Mouse (Mus musculus): Measurements from ENCODE around the gene A030005K14Rik.

- no peak for TF ChIP-seq CTCF (IDR thresholded peaks at IDR 0.05)
- no peak for TF ChIP-seq EP300 (IDR thresholded peaks at IDR 0.05)
Observed at GRCm38 (mm10) chr1:83077016-83077415, 17.8 kb upstream of the A030005K14Rik start.

Measured in lung, postnatal 0 days (tissue).